ENCODE assay signal across 23 mouse cellular contexts in genomic region chr5:140045453-140045852, GRCm38 (mm10).
DNase-seq lines count a peak whose midpoint lies in the region; ATAC-seq and TF ChIP-seq lines count a peak whose summit lies in the region.
"Had no signal": no experiment of that assay in that cellular context is flagged by ENCODE, and none has a peak within 500 bp of the region (broad histone marks: within the 10 kb centered on the region; RNA-seq: fewer than 3 reads in every experiment).

No protein-coding gene starts in this region.

- no peak overlapping the region for H3K27ac ChIP-seq in intestine, embryonic 15.5 days
- H3K27ac ChIP-seq in intestine, embryonic 16.5 days (ENCODE audit: low read length), result no peak overlapping the region
- H3K27ac ChIP-seq in hindbrain, embryonic 12.5 days, result no peak overlapping the region
- H3K27ac ChIP-seq: embryonic facial prominence, embryonic 13.5 days; embryonic facial prominence, embryonic 15.5 days; forebrain, embryonic 10.5 days; forebrain, embryonic 12.5 days had no signal

- H3K4me1 ChIP-seq in intestine, embryonic 15.5 days (replicated peaks), result 0 out of 2 replicates have a peak, but pooled peaks cover 16% of the 10 kb centered on the region
- peaks cover 15% of the 10 kb centered on the region for H3K4me1 ChIP-seq in intestine, embryonic 16.5 days (ENCODE audit: control insufficient read depth, insufficient read depth, low read length)
- H3K4me1 ChIP-seq in hindbrain, embryonic 12.5 days, result peaks cover 12% of the 10 kb centered on the region

- no peaks in the 10 kb centered on the region for H3K9me3 ChIP-seq in intestine, embryonic 15.5 days
- H3K9me3 ChIP-seq in intestine, embryonic 16.5 days (ENCODE audit: control insufficient read depth, low read length), result no peaks in the 10 kb centered on the region
- no peaks in the 10 kb centered on the region for H3K9me3 ChIP-seq in hindbrain, embryonic 12.5 days (replicated peaks)
- H3K9me3 ChIP-seq: embryonic facial prominence, embryonic 13.5 days; embryonic facial prominence, embryonic 15.5 days; forebrain, embryonic 10.5 days; forebrain, embryonic 12.5 days had no signal

- WGBS in intestine, embryonic 15.5 days, result 82% methylated on average over 2 of the region's 2 CpGs
- 77% methylated on average over 2 of the region's 2 CpGs for WGBS in intestine, embryonic 16.5 days
- WGBS in hindbrain, embryonic 12.5 days, result 80% methylated on average over 2 of the region's 2 CpGs

- no peak for DNase-seq in thymus, postnatal 10 days (ENCODE audit: low spot score in 2 of 2)
- DNase-seq in kidney, adult 8-10 months, result no peak
- DNase-seq: adrenal gland, adult 2 months; adrenal gland, postnatal 10 days; adrenal gland, postnatal 25 days; cerebellum, adult 11 months; cerebellum, adult 18-20 months; cerebellum, adult 8-10 months; cerebellum, adult 9-11 months; cerebellum, postnatal 14 days; cerebellum, postnatal 36 days; embryo, embryonic 11 days had no signal

- no peak for TF ChIP-seq POLR2A in myocyte (IDR thresholded peaks at IDR 0.05; ENCODE audit: insufficient read length, low read depth)

- no peak overlapping the region for H3K4me2 ChIP-seq in intestine, embryonic 15.5 days (replicated peaks)
- H3K4me2 ChIP-seq in intestine, embryonic 16.5 days (ENCODE audit: low read depth, low read length), result no peak overlapping the region
- peak overlapping the region; percentile 18 for H3K4me2 ChIP-seq in myocyte (ENCODE audit: low read depth)
- H3K4me2 ChIP-seq in hindbrain, embryonic 12.5 days (replicated peaks), result no peak overlapping the region
- H3K4me2 ChIP-seq: embryonic facial prominence, embryonic 13.5 days; embryonic facial prominence, embryonic 15.5 days; forebrain, embryonic 12.5 days had no signal

- 0 out of 2 replicates have a peak, but pooled peaks have one; percentile 21 for ATAC-seq in intestine, embryonic 15.5 days
- peak; percentile 44; the same call in 1 of the 2 replicates for ATAC-seq in intestine, embryonic 16.5 days
- ATAC-seq in hindbrain, embryonic 12.5 days (ENCODE audit: low FRiP score), result no peak
- ATAC-seq: forebrain, embryonic 14.5 days; forebrain, embryonic 16.5 days had no signal

- H3ac ChIP-seq in myocyte (ENCODE audit: control insufficient read depth, insufficient read length), result no peak overlapping the region

- H3K79me2 ChIP-seq in myocyte (ENCODE audit: control insufficient read depth, insufficient read depth), result no peaks in the 10 kb centered on the region

- no peak overlapping the region for H3K4me3 ChIP-seq in intestine, embryonic 15.5 days (replicated peaks)
- no peak overlapping the region for H3K4me3 ChIP-seq in intestine, embryonic 16.5 days (ENCODE audit: low read length)
- no peak overlapping the region for H3K4me3 ChIP-seq in myocyte
- H3K4me3 ChIP-seq in hindbrain, embryonic 12.5 days, result no peak overlapping the region
- H3K4me3 ChIP-seq: embryonic facial prominence, embryonic 13.5 days; embryonic facial prominence, embryonic 15.5 days; erythroblast, embryonic 14.5 days; forebrain, embryonic 10.5 days; forebrain, embryonic 12.5 days had no signal

- H3K9ac ChIP-seq in intestine, embryonic 15.5 days, result no peak overlapping the region
- no peak overlapping the region for H3K9ac ChIP-seq in intestine, embryonic 16.5 days (ENCODE audit: low read depth, low read length)
- no peak overlapping the region for H3K9ac ChIP-seq in hindbrain, embryonic 12.5 days
- H3K9ac ChIP-seq: embryonic facial prominence, embryonic 13.5 days; embryonic facial prominence, embryonic 15.5 days; forebrain, embryonic 12.5 days had no signal

- no peaks in the 10 kb centered on the region for H3K27me3 ChIP-seq in intestine, embryonic 15.5 days (replicated peaks)
- no peaks in the 10 kb centered on the region for H3K27me3 ChIP-seq in intestine, embryonic 16.5 days (replicated peaks; ENCODE audit: control insufficient read depth, insufficient read depth, low read length)
- H3K27me3 ChIP-seq in myocyte (ENCODE audit: control insufficient read depth, insufficient read depth, insufficient read length), result no peaks in the 10 kb centered on the region
- no peaks in the 10 kb centered on the region for H3K27me3 ChIP-seq in hindbrain, embryonic 12.5 days
- H3K27me3 ChIP-seq: embryonic facial prominence, embryonic 13.5 days; embryonic facial prominence, embryonic 15.5 days; forebrain, embryonic 12.5 days had no signal

- no peaks in the 10 kb centered on the region for H3K36me3 ChIP-seq in intestine, embryonic 15.5 days
- H3K36me3 ChIP-seq in intestine, embryonic 16.5 days (ENCODE audit: control insufficient read depth, insufficient read depth, low read length), result no peaks in the 10 kb centered on the region
- H3K36me3 ChIP-seq in myocyte (ENCODE audit: control insufficient read depth, insufficient read depth), result no peaks in the 10 kb centered on the region
- H3K36me3 ChIP-seq in hindbrain, embryonic 12.5 days, result no peaks in the 10 kb centered on the region
- H3K36me3 ChIP-seq: embryonic facial prominence, embryonic 13.5 days; embryonic facial prominence, embryonic 15.5 days; forebrain, embryonic 12.5 days had no signal

TF ChIP-seq in myocyte, 11 proteins besides CTCF, POLR2A, EP300 and RAD21:
- TF ChIP-seq SRF (IDR thresholded peaks at IDR 0.05; ENCODE audit: control insufficient read depth, insufficient read length, low read depth), result no peak
- TF ChIP-seq USF1 (IDR thresholded peaks at IDR 0.05; ENCODE audit: low read depth), result peak; percentile 36
- no peak for TF ChIP-seq TCF12 (IDR thresholded peaks at IDR 0.05; ENCODE audit: insufficient read depth, poor library complexity, severe bottlenecking)
- TF ChIP-seq CEBPB (IDR thresholded peaks at IDR 0.05; ENCODE audit: insufficient read depth, poor library complexity, severe bottlenecking), result no peak
- TF ChIP-seq REST (IDR thresholded peaks at IDR 0.05; ENCODE audit: insufficient read depth, insufficient read length), result no peak
- no peak for TF ChIP-seq E2F4 (IDR thresholded peaks at IDR 0.05; ENCODE audit: insufficient read depth)
- TF ChIP-seq POLR2AphosphoS2 (IDR thresholded peaks at IDR 0.05; ENCODE audit: insufficient read length, low read depth), result no peak
- no peak for TF ChIP-seq MAX (IDR thresholded peaks at IDR 0.05; ENCODE audit: low read depth)
- TF ChIP-seq MYOG (IDR thresholded peaks at IDR 0.05; ENCODE audit: control insufficient read depth in 1 of 3, insufficient read depth in 1 of 3, insufficient read length in 2 of 3, low read depth in 2 of 3), result peak in 2 of 3 experiments; percentile 3 to 72
- peak in 2 of 3 experiments; percentile 50 to 71 for TF ChIP-seq MYOD1 (IDR thresholded peaks at IDR 0.05; ENCODE audit: control insufficient read depth in 1 of 3, insufficient read length in 2 of 3, low read depth in 2 of 3)
- TF ChIP-seq TCF3 (IDR thresholded peaks at IDR 0.05; ENCODE audit: insufficient read length, low read depth), result no peak
